Mouse (Mus musculus) midbrain, embryonic 15.5 days (tissue): ENCODE measurements around the gene Cdca8. TPM values are rescaled to one million over a fixed set of nuclear protein-coding genes. Genes with fewer than 3 reads are reported as not detected.
A peak's percentile ranks its signal among the peaks of the same experiment; 100 is the strongest.
"Not testable (repeated sequence)": the region's sequence is repeated elsewhere in the genome, so short reads cannot be mapped to it uniquely, and the experiment has no call there.

Experiments
- ATAC-seq: fragments of 200-750 bp; cut with Nextera tagmentation; replicated peaks from 2 replicates; pipeline ENCODE4 v1.8.0; 2017; ENCODE audit warnings: moderate TSS enrichment
- H3K27ac ChIP-seq: fragments of 300-500 bp; sonication (generic); 2 replicates; pipeline ENCODE4 v1.5.1; 2015; ENCODE audit warnings: mild to moderate bottlenecking, inconsistent platforms
- H3K27me3 ChIP-seq: fragments of 300-500 bp; sonication (generic); replicated peaks from 2 replicates; pipeline ENCODE4 v1.6.1; 2015; ENCODE audit warnings: inconsistent platforms
- H3K36me3 ChIP-seq: fragments of 300-500 bp; sonication (generic); replicated peaks from 2 replicates; pipeline ENCODE4 v1.6.1; 2015; ENCODE audit warnings: inconsistent platforms
- H3K4me1 ChIP-seq: fragments of 300-500 bp; sonication (generic); 2 replicates; pipeline ENCODE4 v1.6.1; 2015; ENCODE audit warnings: inconsistent platforms
- H3K4me2 ChIP-seq: fragments of 300-500 bp; sonication (generic); 2 replicates; pipeline ENCODE4 v1.6.1; 2015; ENCODE audit warnings: inconsistent platforms, mild to moderate bottlenecking, moderate library complexity
- H3K4me3 ChIP-seq: fragments of 300-500 bp; sonication (generic); 2 replicates; pipeline ENCODE4 v1.5.1; 2015; ENCODE audit warnings: mild to moderate bottlenecking, inconsistent platforms
- H3K9ac ChIP-seq: fragments of 300-500 bp; sonication (generic); 2 replicates; pipeline ENCODE4 v1.6.1; 2015; ENCODE audit warnings: mild to moderate bottlenecking, inconsistent platforms
- H3K9me3 ChIP-seq: fragments of 300-500 bp; sonication (generic); 2 replicates; pipeline ENCODE4 v1.6.1; 2016; ENCODE audit warnings: inconsistent platforms
- WGBS: fragments of 180-500 bp; shearing (Covaris S2); methylation state at CpG from one replicate; pipeline ENCODE4 v1.1.7; 2015; ENCODE audit warnings: mixed read lengths; 5-methylcytosine and 5-hydroxymethylcytosine counted together
- polyA plus RNA-seq: library from polyadenylated mRNA; unstranded; fragments of >200 nt; fragmentation: Nextera tagmentation; extraction: Ambion mirVana; gene quantifications from 2 replicates; pipeline ENCODE4 v1.2.1, GENCODE M21; 2015

The Cdca8 gene
- 24.8 and 30.6 TPM in 2 replicates for polyA plus RNA-seq

DNA sequence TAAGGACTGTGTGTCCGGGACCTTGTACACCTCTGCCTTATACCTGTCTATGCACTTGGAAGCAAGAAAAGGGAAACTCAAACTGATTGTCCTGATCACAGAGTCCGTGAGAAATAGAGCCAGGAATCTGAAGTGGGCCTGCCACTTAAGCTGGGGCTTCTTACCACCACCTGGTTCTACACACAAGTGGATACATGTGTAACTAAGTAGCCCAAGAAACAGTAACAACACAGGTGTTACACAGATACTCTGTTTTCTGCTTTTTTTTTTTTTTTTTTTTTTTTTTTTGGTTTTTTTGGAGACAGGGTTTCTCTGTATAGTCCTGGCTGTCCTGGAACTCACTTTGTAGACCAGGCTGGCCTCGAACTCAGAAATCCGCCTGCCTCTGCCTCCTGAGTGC is at the start of gene Cdca8:
Gene Cdca8, minus strand, starts transcription at position 101 of the 400 bp plus-strand sequence.
- H3K9me3 ChIP-seq, H3K9ac ChIP-seq, H3K4me2 ChIP-seq, H3K27me3 ChIP-seq, H3K4me3 ChIP-seq, H3K27ac ChIP-seq, ATAC-seq: not testable (repeated sequence)
- Histone ChIP-seq H3K4me1 (peaks cover 23% of the 10 kb centered on the region), H3K36me3 (peaks cover 18% of the 10 kb centered on the region; the same call in 1 of the 2 replicates)
- WGBS, result 95% methylated on average over 4 of the region's 4 CpGs

DNA sequence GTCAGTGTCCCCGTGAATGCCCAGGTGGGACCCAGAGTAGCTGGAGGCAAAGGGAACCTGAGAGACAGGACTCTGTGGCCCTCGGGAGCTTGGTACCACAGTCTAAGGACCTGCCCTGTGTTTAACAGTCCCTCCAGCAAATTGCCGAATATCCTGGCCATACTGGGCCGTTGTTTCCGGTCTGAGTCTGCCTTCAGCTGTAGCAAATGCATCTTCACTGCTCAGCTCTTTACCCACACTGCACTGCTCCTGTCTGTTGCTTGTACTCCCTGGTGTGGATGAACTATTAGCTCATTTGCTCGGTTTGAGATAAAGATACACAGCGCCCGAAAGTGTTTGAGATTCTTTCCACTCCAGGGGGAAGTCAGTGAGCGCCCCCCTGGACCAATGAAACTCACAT is 49.3 kb upstream of the Cdca8 start:
- Histone ChIP-seq H3K27ac (no peak overlapping the region), H3K4me1 (peaks cover 36% of the 10 kb centered on the region), H3K4me3 (no peak overlapping the region), H3K9me3 (no peaks in the 10 kb centered on the region), H3K36me3 (no peaks in the 10 kb centered on the region), H3K9ac (no peak overlapping the region), H3K27me3 (peaks cover 66% of the 10 kb centered on the region), H3K4me2 (peak overlapping the region; percentile 16)
- 27% methylated on average over 9 of the region's 9 CpGs for WGBS
- ATAC-seq, result no peak

DNA sequence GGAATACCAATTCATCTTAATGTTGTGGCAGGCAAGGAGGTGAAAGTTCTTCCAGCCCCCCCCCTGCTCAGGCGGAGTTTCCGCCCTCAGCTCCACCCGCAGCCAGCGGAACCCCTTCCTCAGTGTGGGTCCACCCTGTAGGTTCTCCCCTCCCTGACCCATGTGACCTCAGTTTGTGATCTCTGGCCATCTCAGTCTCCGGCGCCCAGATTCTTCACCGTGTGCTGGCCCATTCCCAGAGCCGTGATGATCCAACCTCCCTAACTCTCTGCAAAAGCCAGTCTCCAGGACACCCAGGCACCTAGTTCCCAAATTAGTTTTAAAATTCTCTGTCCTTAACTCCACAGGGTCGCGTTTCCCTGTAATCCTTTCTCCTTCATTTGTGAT is 48.6 kb upstream of the Cdca8 start:
- peaks cover 71% of the 10 kb centered on the region for H3K27me3 ChIP-seq
- no peak overlapping the region for H3K4me2 ChIP-seq
- peaks cover 36% of the 10 kb centered on the region for H3K4me1 ChIP-seq
- no peak overlapping the region for H3K4me3 ChIP-seq
- no peak overlapping the region for H3K9ac ChIP-seq
- no peaks in the 10 kb centered on the region for H3K9me3 ChIP-seq
- H3K36me3 ChIP-seq, result no peaks in the 10 kb centered on the region
- no peak for ATAC-seq
- no peak overlapping the region for H3K27ac ChIP-seq
- 12% methylated on average over 10 of the region's 10 CpGs for WGBS

DNA sequence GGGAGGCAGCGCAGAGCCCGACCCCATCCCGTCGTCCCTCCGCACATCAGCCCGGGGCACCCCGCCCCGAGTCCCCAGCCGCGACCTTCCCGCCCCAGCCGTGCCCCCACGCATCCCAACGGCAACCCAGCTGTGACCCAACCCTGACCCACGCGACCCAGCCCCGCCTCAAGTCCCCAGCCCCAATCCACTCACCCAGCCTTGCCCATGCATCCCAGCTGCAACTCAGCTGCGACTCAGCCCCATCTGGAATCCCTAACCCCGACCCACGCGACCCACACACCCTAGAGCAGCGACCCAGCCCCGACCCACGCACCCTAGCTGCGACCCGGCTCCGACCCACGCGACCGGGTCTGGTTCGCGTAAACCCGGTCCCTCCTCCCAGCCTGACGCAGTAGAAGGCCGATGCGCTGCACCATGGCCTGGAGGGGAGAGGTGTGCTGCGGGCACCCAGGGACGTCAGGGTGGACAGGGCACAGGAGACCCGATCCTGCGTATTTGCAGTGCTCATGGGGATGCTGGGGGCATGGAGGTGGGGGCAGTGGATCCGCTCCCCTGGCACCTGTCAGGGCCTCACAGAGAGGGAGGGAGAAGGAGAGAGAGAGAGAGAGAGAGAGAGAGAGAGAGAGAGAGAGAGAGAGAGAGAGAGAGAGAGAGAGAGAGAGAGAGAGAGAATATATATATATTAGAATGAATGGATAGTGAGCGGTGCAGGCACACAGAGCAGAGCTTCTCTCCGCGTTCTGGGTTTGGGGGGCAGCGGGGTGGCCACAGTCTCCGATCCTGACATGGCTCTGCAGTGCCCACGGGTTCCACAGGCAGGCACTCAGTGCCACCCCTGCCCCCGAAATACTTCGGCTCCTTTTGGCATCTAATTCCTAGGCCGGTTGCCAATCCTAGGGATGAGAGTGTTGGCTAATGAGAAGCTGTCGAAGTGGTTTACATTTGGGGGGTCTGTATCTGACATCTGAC is 47.9 kb upstream of the Cdca8 start:
- H3K36me3 ChIP-seq, result no peaks in the 10 kb centered on the region
- H3K4me2 ChIP-seq, result peak overlapping the region; percentile 46
- H3K4me3 ChIP-seq, result peak overlapping the region; percentile 36
- WGBS, result 3% methylated on average over 39 of the region's 51 CpGs
- ATAC-seq, result peak; percentile 34
- no peak overlapping the region for H3K9ac ChIP-seq
- H3K4me1 ChIP-seq, result peaks cover 36% of the 10 kb centered on the region
- H3K27ac ChIP-seq, result no peak overlapping the region
- H3K27me3 ChIP-seq, result peaks cover 73% of the 10 kb centered on the region
- no peaks in the 10 kb centered on the region for H3K9me3 ChIP-seq

DNA sequence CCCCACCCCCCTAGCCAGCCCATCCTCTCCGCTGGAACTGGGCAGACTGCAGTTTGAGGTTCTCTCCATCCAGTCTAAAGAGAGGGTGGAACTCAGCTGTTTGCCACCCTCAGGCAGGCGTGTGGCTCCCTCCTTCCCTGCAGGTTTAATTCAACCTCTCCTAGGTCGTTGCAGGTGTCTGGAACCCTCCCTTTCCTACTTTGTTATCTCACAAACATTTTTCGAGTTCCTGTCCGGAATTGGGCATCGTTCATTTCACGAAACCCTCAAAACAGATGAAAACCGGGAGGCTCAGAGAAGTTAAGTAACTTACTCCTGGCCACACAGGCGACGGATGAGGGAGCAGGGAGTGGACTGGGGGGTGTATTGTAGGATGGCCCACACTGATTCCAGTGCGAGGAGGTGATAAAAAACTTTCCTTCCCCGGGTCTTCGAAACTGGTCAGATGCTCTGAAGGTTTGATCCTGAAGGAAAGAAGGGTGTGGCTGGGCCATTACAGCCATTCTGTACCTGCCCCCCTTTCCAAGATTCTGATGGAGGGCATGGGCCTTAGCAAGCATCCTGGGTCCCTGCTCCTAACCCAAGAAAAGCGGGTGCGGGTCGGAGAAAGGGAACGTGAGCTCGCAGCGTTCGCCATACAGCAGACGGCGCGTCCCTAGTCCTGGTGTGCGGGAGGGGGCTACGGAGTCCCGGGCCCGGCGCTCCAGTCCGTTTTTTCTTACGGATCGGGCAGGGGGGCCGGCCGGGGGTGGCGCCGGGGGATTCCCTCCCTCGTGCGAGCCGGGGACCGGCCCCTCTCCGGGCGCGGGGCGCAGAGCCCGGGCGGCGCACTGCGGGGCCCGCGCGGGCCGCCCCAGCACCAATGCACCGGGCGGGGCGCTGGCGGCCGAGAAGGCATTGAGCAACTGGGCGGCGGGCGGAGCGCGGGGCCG is 46.8 kb upstream of the Cdca8 start, which contains the start of gene Rspo1:
Gene Rspo1, plus strand, starts transcription at position 760 of the 932 bp plus-strand sequence.
- Histone ChIP-seq H3K36me3 (no peaks in the 10 kb centered on the region), H3K4me1 (peaks cover 36% of the 10 kb centered on the region), H3K27ac (no peak within 1 kb of the TSS), H3K9ac (no peak within 1 kb of the TSS), H3K4me2 (peak within 1 kb of the TSS; percentile 46), H3K4me3 (peak within 1 kb of the TSS; percentile 36), H3K27me3 (peaks cover 72% of the 10 kb centered on the region), H3K9me3 (no peaks in the 10 kb centered on the region)
- ATAC-seq, result no peak
- 1% methylated on average over 54 of the region's 62 CpGs for WGBS

DNA sequence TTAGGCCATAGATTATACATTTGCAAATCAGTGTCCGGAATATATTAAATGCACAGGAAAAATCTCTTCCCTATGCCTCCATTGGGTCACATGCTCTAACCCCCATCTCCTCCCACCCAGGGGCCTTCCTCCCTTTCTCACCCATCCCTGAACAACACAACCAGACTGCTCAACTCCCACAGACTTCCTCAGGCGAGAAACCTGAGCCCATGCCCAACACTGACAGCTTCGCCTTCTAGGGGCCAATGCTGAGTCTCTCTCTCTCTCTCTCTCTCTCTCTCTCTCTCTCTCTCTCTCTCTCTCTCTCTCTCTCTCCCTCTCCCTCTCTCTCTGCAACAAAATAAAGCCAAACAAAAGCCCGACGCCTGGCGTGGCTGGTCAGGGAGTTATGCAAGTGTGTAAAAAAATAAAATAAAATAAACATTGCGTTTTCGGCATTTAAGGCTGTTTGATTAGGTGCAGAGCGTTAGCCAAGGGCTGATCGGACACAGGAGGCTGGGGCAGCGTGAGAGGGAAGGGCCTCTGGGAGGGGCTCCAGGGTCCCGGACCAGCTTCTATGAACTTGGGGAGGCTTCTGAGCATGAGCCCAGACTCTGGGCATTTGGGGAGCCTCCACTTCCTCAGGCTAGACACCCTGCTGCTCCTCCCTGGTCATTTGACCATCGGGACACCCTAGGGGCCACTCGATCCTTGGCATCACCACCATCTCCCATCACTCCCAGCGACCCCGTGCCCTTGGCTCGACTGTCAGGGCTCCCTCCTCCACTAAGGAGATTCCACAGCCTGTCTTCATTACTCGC is 46.0 kb upstream of the Cdca8 start:
- no peaks in the 10 kb centered on the region for H3K9me3 ChIP-seq
- WGBS, result 10% methylated on average over 18 of the region's 18 CpGs

DNA sequence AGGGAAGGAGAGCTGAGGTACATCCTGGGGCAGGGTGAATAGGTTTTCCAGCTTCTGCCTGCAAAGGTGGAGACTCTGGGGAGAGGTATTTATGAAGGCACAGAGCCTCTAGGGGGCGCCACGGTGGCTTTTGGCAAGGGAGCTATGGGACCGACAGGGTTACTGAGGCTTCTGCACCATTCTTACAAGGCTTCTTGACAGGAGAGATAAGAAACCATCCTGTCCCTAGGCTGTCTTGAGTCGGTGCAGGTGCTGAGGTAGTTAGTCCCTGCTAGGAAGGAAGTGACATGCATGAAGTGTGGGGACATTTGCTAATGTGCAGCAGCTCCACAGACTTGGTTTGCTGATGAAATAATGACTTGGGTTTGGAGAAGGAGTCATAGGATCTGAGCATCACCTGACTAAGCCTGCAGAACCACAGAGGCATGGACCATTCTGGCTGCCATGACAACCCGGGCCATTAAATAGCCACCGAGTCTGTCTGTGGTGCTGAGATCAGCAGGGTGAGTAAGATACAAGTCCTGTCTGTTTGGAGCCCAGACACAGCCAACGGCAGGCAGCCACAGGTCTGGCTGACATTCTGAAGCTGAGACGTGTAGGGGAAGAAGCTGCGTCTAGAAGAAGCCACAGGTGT is 44.9 kb upstream of the Cdca8 start:
- Histone ChIP-seq H3K4me2 (no peak overlapping the region), H3K9me3 (no peaks in the 10 kb centered on the region), H3K27me3 (peaks cover 60% of the 10 kb centered on the region), H3K36me3 (no peaks in the 10 kb centered on the region), H3K4me1 (peaks cover 34% of the 10 kb centered on the region), H3K4me3 (no peak overlapping the region), H3K9ac (no peak overlapping the region), H3K27ac (no peak overlapping the region)
- 16% methylated on average over 9 of the region's 9 CpGs for WGBS
- no peak for ATAC-seq

More for the DNA sequence above, 46.0 kb upstream of the Cdca8 start:
- ATAC-seq, result no peak
- no peaks in the 10 kb centered on the region for H3K36me3 ChIP-seq
- H3K27ac ChIP-seq, result no peak overlapping the region
- peaks cover 33% of the 10 kb centered on the region for H3K4me1 ChIP-seq
- H3K27me3 ChIP-seq, result peaks cover 69% of the 10 kb centered on the region
- H3K9ac ChIP-seq, result no peak overlapping the region
- H3K4me3 ChIP-seq, result no peak overlapping the region
- no peak overlapping the region for H3K4me2 ChIP-seq

DNA sequence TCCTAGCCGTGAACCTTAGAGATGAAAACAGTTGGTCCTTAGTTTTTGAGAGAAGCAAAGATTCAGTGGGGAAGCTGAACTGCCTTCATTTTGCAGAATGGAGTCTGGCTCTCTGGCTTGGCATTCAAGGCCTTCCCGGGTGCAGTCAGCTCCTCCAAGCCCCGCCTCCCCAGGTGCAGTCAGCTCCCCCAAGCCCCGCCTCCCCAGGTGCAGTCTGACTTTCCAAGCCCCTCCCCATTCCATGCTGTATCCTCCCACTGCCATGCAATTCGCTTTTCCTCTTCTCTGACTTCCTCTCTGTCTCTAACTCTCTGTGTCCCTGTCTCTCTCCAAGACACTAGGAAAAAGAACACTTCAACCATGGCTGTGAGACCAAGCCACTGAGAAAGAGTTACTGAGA is 39.1 kb upstream of the Cdca8 start:
- Histone ChIP-seq H3K4me3 (no peak overlapping the region), H3K36me3 (no peaks in the 10 kb centered on the region), H3K27ac (no peak overlapping the region), H3K9me3 (no peaks in the 10 kb centered on the region), H3K4me1 (peaks cover 6% of the 10 kb centered on the region), H3K9ac (no peak overlapping the region), H3K4me2 (no peak overlapping the region), H3K27me3 (peaks cover 6% of the 10 kb centered on the region; the same call in 1 of the 2 replicates)
- WGBS, result 49% methylated on average over 5 of the region's 5 CpGs
- ATAC-seq, result no peak

DNA sequence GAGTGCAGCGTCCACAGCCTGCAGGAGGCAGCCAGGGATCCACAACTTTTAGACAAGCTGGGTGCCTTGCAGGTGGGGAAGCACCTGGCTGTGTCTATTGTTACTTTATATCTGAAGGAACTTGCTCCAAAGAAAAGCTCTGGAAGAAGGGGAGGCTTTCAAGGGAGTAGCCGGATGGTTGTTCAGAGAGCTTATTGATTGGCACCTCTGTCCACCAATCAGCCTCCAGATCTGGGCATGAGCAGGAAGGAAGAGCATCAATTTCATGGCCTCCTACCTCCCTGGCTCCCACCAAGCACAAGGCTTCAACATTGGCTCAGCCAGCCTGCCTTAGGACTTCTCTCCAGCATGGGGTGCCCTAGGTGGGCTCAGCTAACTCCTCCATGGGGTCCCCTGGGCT is 34.2 kb upstream of the Cdca8 start:
- Histone ChIP-seq H3K27ac (no peak overlapping the region), H3K27me3 (no peaks in the 10 kb centered on the region), H3K36me3 (no peaks in the 10 kb centered on the region), H3K9ac (no peak overlapping the region), H3K4me2 (no peak overlapping the region), H3K9me3 (no peaks in the 10 kb centered on the region), H3K4me3 (no peak overlapping the region), H3K4me1 (peaks cover 16% of the 10 kb centered on the region)
- WGBS, result 79% methylated on average over 2 of the region's 2 CpGs
- no peak for ATAC-seq

DNA sequence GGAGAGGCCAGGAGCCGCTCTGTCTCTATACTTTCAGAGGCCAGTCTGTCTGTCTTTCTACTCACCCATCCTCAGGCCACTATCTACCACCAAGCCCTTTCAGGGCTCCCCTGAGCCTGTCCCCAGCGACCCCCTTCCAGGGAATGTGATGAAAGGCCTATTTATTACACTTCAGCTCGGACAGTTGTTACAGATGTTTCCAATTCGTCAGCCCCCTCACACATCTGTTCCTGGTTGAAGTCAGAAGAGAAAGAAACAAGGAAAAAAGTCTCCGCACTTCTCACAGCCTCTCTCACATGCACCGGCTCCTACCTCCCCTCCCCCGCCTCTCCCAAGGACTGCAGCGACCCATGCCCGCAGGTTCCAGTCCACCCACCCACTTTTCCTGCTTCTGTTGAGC is 33.2 kb upstream of the Cdca8 start:
- peaks cover 16% of the 10 kb centered on the region for H3K4me1 ChIP-seq
- H3K36me3 ChIP-seq, result no peaks in the 10 kb centered on the region
- no peak overlapping the region for H3K9ac ChIP-seq
- whole genome bisulfite sequencing, result 70% methylated on average over 9 of the region's 9 CpGs
- no peaks in the 10 kb centered on the region for H3K27me3 ChIP-seq
- no peak overlapping the region for H3K27ac ChIP-seq
- no peak overlapping the region for H3K4me2 ChIP-seq
- H3K4me3 ChIP-seq, result no peak overlapping the region
- no peak for ATAC-seq
- no peaks in the 10 kb centered on the region for H3K9me3 ChIP-seq

DNA sequence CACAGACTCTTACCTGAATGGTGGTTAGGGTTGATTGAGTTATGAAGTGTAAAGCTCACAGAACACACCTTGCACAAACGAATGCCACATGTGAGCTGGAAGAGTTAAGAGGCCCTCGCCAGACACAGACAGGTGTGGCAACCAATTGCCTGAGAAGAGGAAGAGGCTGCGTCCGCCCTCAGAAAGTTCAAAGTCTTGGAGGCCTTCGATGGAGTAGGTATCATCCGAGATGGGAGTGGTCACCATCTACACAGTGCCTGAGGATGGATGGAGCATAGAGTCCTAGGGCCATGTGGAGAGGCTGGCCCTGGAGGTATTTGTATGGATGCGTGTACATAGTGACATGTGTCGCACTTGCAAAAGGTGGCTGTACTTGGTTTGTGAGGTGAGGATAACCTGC is 32.0 kb upstream of the Cdca8 start:
- H3K4me2 ChIP-seq, result no peak overlapping the region
- H3K27me3 ChIP-seq, result no peaks in the 10 kb centered on the region
- H3K9me3 ChIP-seq, result no peaks in the 10 kb centered on the region
- no peak overlapping the region for H3K4me3 ChIP-seq
- 86% methylated on average over 8 of the region's 8 CpGs for WGBS
- peak overlapping the region; percentile 21; the same call in 1 of the 2 replicates for H3K27ac ChIP-seq
- H3K4me1 ChIP-seq, result peaks cover 16% of the 10 kb centered on the region
- no peak overlapping the region for H3K9ac ChIP-seq
- ATAC-seq, result 0 out of 2 replicates have a peak, but pooled peaks have one; percentile 21
- H3K36me3 ChIP-seq, result no peaks in the 10 kb centered on the region
